ENCODE assay signal across 10 mouse cellular contexts in genomic region chr9:96989389-96989990, GRCm38 (mm10). TPM values are rescaled to one million over a fixed set of nuclear protein-coding genes. Genes with fewer than 3 reads are reported as not detected.
DNase-seq lines count a peak whose midpoint lies in the region; ATAC-seq lines count a peak whose summit lies in the region.
"Had no signal": no experiment of that assay in that cellular context is flagged by ENCODE, and none has a peak within 500 bp of the region (broad histone marks: within the 10 kb centered on the region; RNA-seq: fewer than 3 reads in every experiment).

No protein-coding gene starts in this region.

- no peak overlapping the region for H3K4me2 ChIP-seq in limb, embryonic 11.5 days (ENCODE audit: low read depth, severe bottlenecking)

- H3K9ac ChIP-seq in limb, embryonic 11.5 days (ENCODE audit: low read length), result no peak overlapping the region

- no peaks in the 10 kb centered on the region for H3K27me3 ChIP-seq in limb, embryonic 11.5 days (ENCODE audit: control insufficient read depth, insufficient read depth, low read length)

- peaks cover 30% of the 10 kb centered on the region for H3K4me1 ChIP-seq in limb, embryonic 11.5 days (ENCODE audit: control insufficient read depth, insufficient read depth, low read length)

- WGBS in limb, embryonic 11.5 days, result 25% methylated on average over 10 of the region's 10 CpGs

- H3K27ac ChIP-seq in limb, embryonic 11.5 days (replicated peaks; ENCODE audit: low read depth, low read length), result no peak overlapping the region

- no peak for ATAC-seq in limb, embryonic 11.5 days (ENCODE audit: insufficient number of reproducible peaks, low FRiP score, low TSS enrichment, low read depth)

- peak; percentile 35 for DNase-seq in lung, postnatal 10 days
- DNase-seq in lung, postnatal 36 days, result no peak
- DNase-seq in heart, adult 8-10 months (ENCODE audit: low spot score), result peak; percentile 39
- peak; percentile 60 for DNase-seq in limb, embryonic 11.5 days (ENCODE audit: low spot score)
- no peak for DNase-seq in c-Kit-positive CD71-positive TER-119-positive erythroid progenitor cells, embryonic 14.5 days (ENCODE audit: low spot score)
- no peak for DNase-seq in urinary bladder, adult 18-20 months (ENCODE audit: low spot score in 2 of 2)
- DNase-seq in frontal cortex, postnatal 10 days (ENCODE audit: low spot score in 2 of 2), result no peak
- no peak for DNase-seq in cerebellum, adult 11-12 months
- DNase-seq: cerebellum, adult 8-10 months; lung, adult 18-20 months had no signal

- no peaks in the 10 kb centered on the region for H3K9me3 ChIP-seq in limb, embryonic 11.5 days (ENCODE audit: control insufficient read depth, low read length)

- H3K4me3 ChIP-seq in limb, embryonic 11.5 days (ENCODE audit: low read depth, low read length), result no peak overlapping the region

- H3K36me3 ChIP-seq in limb, embryonic 11.5 days (ENCODE audit: control insufficient read depth, insufficient read depth, low read length), result no peaks in the 10 kb centered on the region

RNA-seq across cellular contexts. Expression of gene Spsb4, which starts 29.2 kb away (rescaled TPM):
- 1 to 10 TPM; 3.3 to 4.9 (median 4.3) TPM for total RNA-seq in heart, adult 8-10 months (2022)
- 44.5 and 45.8 TPM in 2 replicates for polyA plus RNA-seq in limb, embryonic 11.5 days (2014; fragmentation: Nextera tagmentation; extraction: Ambion mirVana)

Comparison
In these comparisons a context has a peak if more than half of its experiments do, and no peak if none do; other contexts are left out.
1. DNase-seq: peak in lung, postnatal 10 days (single experiment), heart, adult 8-10 months (single experiment) and limb, embryonic 11.5 days (single experiment); none in lung, postnatal 36 days (single experiment), c-Kit-positive CD71-positive TER-119-positive erythroid progenitor cells, embryonic 14.5 days (single experiment), urinary bladder, adult 18-20 months (0 of 2), frontal cortex, postnatal 10 days (0 of 2) and cerebellum, adult 11-12 months (single experiment).